Mouse (Mus musculus): Measurements from ENCODE around the gene Ephb2. TPM values are rescaled to one million over a fixed set of nuclear protein-coding genes. Genes with fewer than 3 reads are reported as not detected.
A peak's percentile ranks its signal among the peaks of the same experiment; 100 is the strongest.

Ephb2 gene
- polyA plus RNA-seq, 1 experiment from 2014 or later = 18.9 TPM

DNA sequence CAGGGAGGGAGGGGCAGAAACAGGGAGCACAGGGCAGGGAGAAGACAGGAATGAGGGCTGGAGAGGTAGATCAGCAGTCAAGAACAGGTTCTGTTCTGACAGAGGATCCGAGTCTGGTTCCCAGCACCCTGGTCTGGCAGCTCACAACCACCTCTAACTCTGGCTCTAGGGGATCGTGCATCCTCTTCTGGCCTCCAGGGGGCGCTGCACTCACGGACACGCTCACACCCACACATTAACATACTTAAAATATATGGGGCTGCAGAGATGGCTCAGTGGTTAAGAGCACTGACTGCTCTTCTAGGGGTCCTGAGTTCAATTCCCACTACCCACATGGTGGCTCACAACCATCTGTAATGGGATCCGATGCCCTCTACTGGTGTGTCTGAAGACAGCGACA is 24.2 kb upstream of the Ephb2 start:
- H3K4me1 ChIP-seq = peaks cover 17% of the 10 kb centered on the region
- WGBS = 87% methylated on average over 7 of the region's 7 CpGs
- ATAC-seq (replicated peaks) = no peak
- H3K4me2 ChIP-seq (replicated peaks) = no peak overlapping the region
- no peaks in the 10 kb centered on the region for H3K9me3 ChIP-seq
- no peaks in the 10 kb centered on the region for H3K36me3 ChIP-seq
- no peak overlapping the region for H3K9ac ChIP-seq (replicated peaks)
- no peak overlapping the region for H3K4me3 ChIP-seq
- no peaks in the 10 kb centered on the region for H3K27me3 ChIP-seq
- H3K27ac ChIP-seq (replicated peaks) = no peak overlapping the region

DNA sequence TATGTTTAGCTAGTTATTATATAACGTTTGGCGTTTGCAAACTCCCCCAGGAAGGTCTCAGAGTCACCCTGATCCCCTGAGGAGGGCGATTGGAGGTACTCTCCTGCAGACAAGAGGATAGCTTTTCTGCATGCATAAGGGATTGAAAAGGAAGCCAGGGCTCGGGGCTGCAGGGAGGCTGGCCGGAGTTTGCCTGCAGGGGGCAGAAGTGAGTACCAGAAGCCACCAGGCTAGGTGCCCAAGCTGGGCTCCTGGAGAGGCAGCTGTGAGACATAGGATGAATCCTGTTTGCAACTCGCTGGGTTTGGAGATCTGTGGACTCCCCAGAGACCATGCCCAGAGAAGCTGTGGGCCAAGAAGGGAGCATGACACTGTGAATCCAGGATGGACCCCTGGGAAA is 19.3 kb upstream of the Ephb2 start:
- no peak overlapping the region for H3K9ac ChIP-seq (replicated peaks)
- H3K36me3 ChIP-seq = no peaks in the 10 kb centered on the region
- no peaks in the 10 kb centered on the region for H3K27me3 ChIP-seq
- H3K9me3 ChIP-seq = no peaks in the 10 kb centered on the region
- H3K4me1 ChIP-seq = no peaks in the 10 kb centered on the region
- H3K27ac ChIP-seq (replicated peaks) = no peak overlapping the region
- no peak for ATAC-seq (replicated peaks)
- no peak overlapping the region for H3K4me2 ChIP-seq (replicated peaks)
- H3K4me3 ChIP-seq = no peak overlapping the region
- WGBS = 26% methylated on average over 6 of the region's 6 CpGs

GRCm38 (mm10) chr4:136852989-136853388 is 17.2 kb upstream of the Ephb2 start:
- WGBS = 87% methylated on average over 12 of the region's 12 CpGs
- Histone ChIP-seq H3K4me1 (no peaks in the 10 kb centered on the region), H3K4me3 (no peak overlapping the region), H3K27ac (replicated peaks) (no peak overlapping the region), H3K9ac (replicated peaks) (no peak overlapping the region), H3K27me3 (no peaks in the 10 kb centered on the region), H3K9me3 (no peaks in the 10 kb centered on the region), H3K36me3 (no peaks in the 10 kb centered on the region), H3K4me2 (replicated peaks) (no peak overlapping the region)
- ATAC-seq (replicated peaks) = no peak

DNA sequence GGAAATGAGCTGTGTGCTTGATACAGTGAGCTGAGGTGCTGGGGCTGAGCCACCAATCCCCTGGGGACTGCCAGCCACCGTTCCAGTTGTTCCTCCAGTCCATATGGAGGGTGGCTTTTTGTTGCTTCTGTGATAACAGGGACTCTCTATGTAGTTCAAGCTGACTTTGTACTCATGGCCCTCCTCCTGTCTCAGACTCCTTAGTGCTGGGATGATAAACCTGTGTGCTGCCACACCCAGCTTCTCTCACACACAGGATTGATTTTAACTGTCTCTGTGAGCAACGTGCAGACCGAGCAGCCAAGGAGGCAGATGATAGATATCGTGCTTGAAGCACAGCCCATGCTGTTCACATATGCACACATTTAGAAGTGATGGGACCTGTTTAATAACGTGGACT is 16.3 kb upstream of the Ephb2 start:
- Histone ChIP-seq H3K4me2 (replicated peaks) (no peak overlapping the region), H3K27me3 (no peaks in the 10 kb centered on the region), H3K9ac (replicated peaks) (no peak overlapping the region), H3K4me1 (peaks cover 3% of the 10 kb centered on the region; the same call in 1 of the 2 replicates), H3K36me3 (no peaks in the 10 kb centered on the region), H3K4me3 (no peak overlapping the region), H3K9me3 (no peaks in the 10 kb centered on the region), H3K27ac (replicated peaks) (no peak overlapping the region)
- ATAC-seq (replicated peaks) = no peak
- 73% methylated on average over 5 of the region's 5 CpGs for WGBS

- no peak for ATAC-seq (replicated peaks)
- peaks cover 12% of the 10 kb centered on the region; the same call in 1 of the 2 replicates for H3K4me1 ChIP-seq
- 62% methylated on average over 4 of the region's 4 CpGs for WGBS
- no peak overlapping the region for H3K4me3 ChIP-seq
- no peaks in the 10 kb centered on the region for H3K9me3 ChIP-seq
- no peak overlapping the region for H3K4me2 ChIP-seq (replicated peaks)
- no peak overlapping the region for H3K9ac ChIP-seq (replicated peaks)
- no peaks in the 10 kb centered on the region for H3K36me3 ChIP-seq
- H3K27me3 ChIP-seq = no peaks in the 10 kb centered on the region
- H3K27ac ChIP-seq (replicated peaks) = no peak overlapping the region
Observed at GRCm38 (mm10) chr4:136848565-136848964, 12.8 kb upstream of the Ephb2 start.

DNA sequence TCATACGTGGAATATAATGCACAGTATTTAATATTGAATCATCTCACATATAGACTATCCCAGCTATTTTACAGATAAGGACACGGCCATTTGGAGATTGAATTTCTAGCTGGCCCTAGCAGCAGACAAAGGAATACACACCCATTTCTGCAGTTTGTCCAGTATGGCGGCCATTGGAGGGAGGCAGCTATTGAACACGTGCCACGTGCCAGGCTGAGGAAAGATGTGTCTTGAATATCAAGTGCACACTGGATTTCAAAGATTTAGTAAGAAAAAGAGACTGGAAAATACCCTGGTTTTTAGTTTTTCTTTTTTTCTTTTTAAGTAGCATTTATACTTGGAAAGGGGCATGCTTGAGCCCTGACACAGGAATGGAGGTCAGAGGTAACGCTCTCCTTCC is 11.4 kb upstream of the Ephb2 start:
- 49% methylated on average over 6 of the region's 6 CpGs for WGBS
- H3K4me3 ChIP-seq = no peak overlapping the region
- H3K36me3 ChIP-seq = no peaks in the 10 kb centered on the region
- no peaks in the 10 kb centered on the region for H3K27me3 ChIP-seq
- no peak for ATAC-seq (replicated peaks)
- H3K9me3 ChIP-seq = no peaks in the 10 kb centered on the region
- no peak overlapping the region for H3K9ac ChIP-seq (replicated peaks)
- no peak overlapping the region for H3K4me2 ChIP-seq (replicated peaks)
- no peak overlapping the region for H3K27ac ChIP-seq (replicated peaks)
- H3K4me1 ChIP-seq = peaks cover 12% of the 10 kb centered on the region; the same call in 1 of the 2 replicates

GRCm38 (mm10) chr4:136842802-136843201 is 7.0 kb upstream of the Ephb2 start:
- WGBS = 84% methylated on average over 10 of the region's 10 CpGs
- Histone ChIP-seq H3K4me3 (no peak overlapping the region), H3K9ac (replicated peaks) (no peak overlapping the region), H3K27ac (replicated peaks) (no peak overlapping the region), H3K4me1 (peaks cover 25% of the 10 kb centered on the region), H3K36me3 (no peaks in the 10 kb centered on the region), H3K4me2 (replicated peaks) (no peak overlapping the region), H3K27me3 (no peaks in the 10 kb centered on the region), H3K9me3 (no peaks in the 10 kb centered on the region)
- ATAC-seq (replicated peaks) = no peak

DNA sequence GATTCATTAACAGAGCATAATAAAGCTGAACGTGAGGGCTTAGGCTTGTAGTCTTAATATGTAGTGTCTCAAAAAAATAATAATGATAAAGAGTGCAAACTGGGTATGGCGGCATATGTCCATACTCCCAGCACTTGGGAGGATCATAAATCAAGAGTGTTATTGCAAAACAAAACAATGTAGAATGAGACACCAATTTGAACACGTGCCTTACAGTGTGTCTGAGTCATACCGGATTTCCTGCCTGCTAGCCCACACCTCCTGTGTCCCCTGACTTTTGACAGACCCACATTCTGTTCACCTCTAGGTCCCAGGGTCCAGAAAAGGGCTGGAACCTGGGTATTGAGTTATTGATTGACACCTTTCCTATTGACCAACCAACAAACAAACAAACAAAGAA is 6.2 kb upstream of the Ephb2 start:
- H3K27ac ChIP-seq (replicated peaks) = no peak overlapping the region
- no peak overlapping the region for H3K4me3 ChIP-seq
- H3K27me3 ChIP-seq = no peaks in the 10 kb centered on the region
- H3K4me1 ChIP-seq = peaks cover 29% of the 10 kb centered on the region
- H3K36me3 ChIP-seq = no peaks in the 10 kb centered on the region
- no peak overlapping the region for H3K9ac ChIP-seq (replicated peaks)
- ATAC-seq (replicated peaks) = no peak
- H3K9me3 ChIP-seq = no peaks in the 10 kb centered on the region
- no peak overlapping the region for H3K4me2 ChIP-seq (replicated peaks)
- WGBS = 86% methylated on average over 4 of the region's 4 CpGs

DNA sequence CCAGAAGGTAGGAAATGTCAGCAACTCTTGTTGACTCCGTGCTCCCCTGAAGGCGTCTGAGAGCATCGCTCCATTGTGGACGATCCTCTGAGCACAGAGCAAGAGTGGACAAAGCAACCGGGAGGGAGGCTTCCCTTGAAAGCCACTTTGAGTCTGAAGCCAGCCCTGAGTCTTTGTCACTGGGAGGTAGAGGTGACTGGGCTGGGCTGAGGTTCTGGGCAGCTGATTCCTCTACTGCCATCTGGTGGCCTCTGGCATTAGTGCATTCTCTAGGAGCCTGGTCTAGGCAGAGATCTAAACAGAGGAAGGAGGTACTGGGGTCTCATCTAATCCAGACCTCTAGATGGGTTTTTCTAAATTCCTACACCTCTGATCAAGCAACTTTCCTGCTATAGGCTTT is 5.3 kb upstream of the Ephb2 start:
- H3K27me3 ChIP-seq = no peaks in the 10 kb centered on the region
- no peak for ATAC-seq (replicated peaks)

GRCm38 (mm10) chr4:136838462-136838861 is 2.7 kb upstream of the Ephb2 start:
- Histone ChIP-seq H3K9me3 (no peaks in the 10 kb centered on the region), H3K4me1 (peaks cover 42% of the 10 kb centered on the region), H3K27ac (replicated peaks) (no peak overlapping the region), H3K4me2 (replicated peaks) (no peak overlapping the region), H3K27me3 (no peaks in the 10 kb centered on the region), H3K4me3 (no peak overlapping the region), H3K36me3 (no peaks in the 10 kb centered on the region), H3K9ac (replicated peaks) (no peak overlapping the region)
- no peak for ATAC-seq (replicated peaks)
- 23% methylated on average over 9 of the region's 9 CpGs for WGBS

More for the DNA sequence above, 5.3 kb upstream of the Ephb2 start:
- Histone ChIP-seq H3K4me3 (no peak overlapping the region), H3K4me1 (peaks cover 32% of the 10 kb centered on the region), H3K9me3 (no peaks in the 10 kb centered on the region), H3K9ac (replicated peaks) (no peak overlapping the region), H3K27ac (replicated peaks) (no peak overlapping the region), H3K4me2 (replicated peaks) (no peak overlapping the region), H3K36me3 (no peaks in the 10 kb centered on the region)
- 2% methylated on average over 5 of the region's 5 CpGs for WGBS

DNA sequence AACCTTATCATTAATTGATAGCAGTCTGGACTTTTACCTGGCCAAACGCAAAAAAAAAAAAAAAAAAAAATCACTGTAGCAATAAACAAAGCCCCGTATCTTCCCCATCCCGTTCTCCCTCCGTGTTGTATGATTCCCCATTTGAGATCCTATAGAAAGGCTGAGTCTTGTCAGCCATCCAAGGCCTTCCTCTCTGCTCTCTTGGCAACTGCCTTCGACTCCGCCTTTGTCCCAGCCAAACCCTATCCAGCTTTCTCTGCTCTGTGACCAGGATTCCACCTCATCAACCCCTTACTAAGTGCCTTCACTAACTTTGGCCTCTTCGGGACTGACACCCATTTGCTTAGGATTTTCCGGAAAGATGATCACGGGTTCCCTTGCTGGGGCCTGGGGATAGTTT is 2.2 kb upstream of the Ephb2 start:
- Histone ChIP-seq H3K4me2 (replicated peaks) (no peak overlapping the region), H3K4me1 (peaks cover 46% of the 10 kb centered on the region), H3K4me3 (no peak overlapping the region), H3K27me3 (no peaks in the 10 kb centered on the region), H3K9me3 (no peaks in the 10 kb centered on the region), H3K27ac (replicated peaks) (no peak overlapping the region), H3K9ac (replicated peaks) (no peak overlapping the region), H3K36me3 (no peaks in the 10 kb centered on the region)
- no peak for ATAC-seq (replicated peaks)
- 50% methylated on average over 9 of the region's 9 CpGs for WGBS

- H3K4me1 ChIP-seq = peaks cover 56% of the 10 kb centered on the region
- peak; percentile 73 for ATAC-seq (replicated peaks)
Observed at GRCm38 (mm10) chr4:136836387-136836931, 671 bp upstream of the Ephb2 start.

More at GRCm38 (mm10) chr4:136836387-136836931, 671 bp upstream of the Ephb2 start:
- H3K27ac ChIP-seq (replicated peaks) = peak overlapping the region; percentile 100
- peak overlapping the region; percentile 85 for H3K4me2 ChIP-seq (replicated peaks)
- H3K4me3 ChIP-seq = peak overlapping the region; percentile 62
- WGBS = under 1% methylated on average over 27 of the region's 27 CpGs
- peak overlapping the region; percentile 92 for H3K9ac ChIP-seq (replicated peaks)
- no peaks in the 10 kb centered on the region for H3K27me3 ChIP-seq
- no peaks in the 10 kb centered on the region for H3K36me3 ChIP-seq
- H3K9me3 ChIP-seq = no peaks in the 10 kb centered on the region
